ENCODE assay signal across 8 mouse cellular contexts in the genomic region with DNA sequence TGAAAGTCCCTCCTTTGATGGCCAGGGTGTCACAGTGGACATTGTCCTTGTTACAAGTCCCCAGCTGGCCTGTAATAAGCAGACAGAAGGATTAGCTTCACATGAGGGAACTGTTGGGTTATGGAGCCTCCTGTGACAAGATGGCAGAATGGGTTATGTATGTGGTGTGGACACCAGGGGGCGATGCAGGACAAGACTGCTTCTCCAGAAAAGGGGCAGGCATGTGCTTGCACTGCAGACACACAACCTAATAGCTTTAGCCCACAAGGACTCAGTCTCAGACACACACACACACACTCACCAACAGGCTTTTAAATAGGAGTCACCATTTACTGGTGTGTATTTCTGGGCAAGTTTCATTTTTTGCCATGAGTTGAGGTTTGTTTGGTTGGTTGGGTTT. TPM values are rescaled to one million over a fixed set of nuclear protein-coding genes. Genes with fewer than 3 reads are reported as not detected.
DNase-seq lines count a peak whose midpoint lies in the region; ATAC-seq lines count a peak whose summit lies in the region.

No protein-coding gene starts in this region.

- peaks cover 4% of the 10 kb centered on the region; the same call in 1 of the 2 replicates for H3K9me3 ChIP-seq in intestine, embryonic 14.5 days (ENCODE audit: control insufficient read depth, low read length)
- H3K9me3 ChIP-seq in intestine, embryonic 16.5 days (ENCODE audit: control insufficient read depth, low read length), result no peaks in the 10 kb centered on the region
- peaks cover 6% of the 10 kb centered on the region; the same call in 1 of the 2 replicates for H3K9me3 ChIP-seq in embryonic facial prominence, embryonic 14.5 days (ENCODE audit: control insufficient read depth, low read length)

- H3K36me3 ChIP-seq in intestine, embryonic 14.5 days (ENCODE audit: control insufficient read depth, insufficient read depth, low read length), result no peaks in the 10 kb centered on the region
- no peaks in the 10 kb centered on the region for H3K36me3 ChIP-seq in intestine, embryonic 16.5 days (ENCODE audit: control insufficient read depth, insufficient read depth, low read length)
- H3K36me3 ChIP-seq in embryonic facial prominence, embryonic 14.5 days (ENCODE audit: control insufficient read depth, insufficient read depth, low read length), result no peaks in the 10 kb centered on the region

- H3K4me1 ChIP-seq in intestine, embryonic 14.5 days (replicated peaks; ENCODE audit: control insufficient read depth, insufficient read depth, low read length), result no peaks in the 10 kb centered on the region
- no peaks in the 10 kb centered on the region for H3K4me1 ChIP-seq in intestine, embryonic 16.5 days (ENCODE audit: control insufficient read depth, insufficient read depth, low read length)
- H3K4me1 ChIP-seq in embryonic facial prominence, embryonic 14.5 days (ENCODE audit: control insufficient read depth, insufficient read depth, low read length), result no peaks in the 10 kb centered on the region

- no peak overlapping the region for H3K4me2 ChIP-seq in intestine, embryonic 14.5 days (ENCODE audit: low read length)
- no peak overlapping the region for H3K4me2 ChIP-seq in intestine, embryonic 16.5 days (ENCODE audit: low read depth, low read length)
- H3K4me2 ChIP-seq in embryonic facial prominence, embryonic 14.5 days (ENCODE audit: low read depth, low read length), result no peak overlapping the region

- no peak for ATAC-seq in intestine, embryonic 14.5 days (replicated peaks; ENCODE audit: low FRiP score, low TSS enrichment, low read depth)
- no peak for ATAC-seq in intestine, embryonic 16.5 days
- no peak for ATAC-seq in embryonic facial prominence, embryonic 14.5 days (ENCODE audit: low read depth)
- peak; percentile 80 for ATAC-seq in megakaryocyte-erythroid progenitor cell, adult 5-6 weeks (replicated peaks; ENCODE audit: low FRiP score, low TSS enrichment, poor library complexity, severe bottlenecking)
- ATAC-seq in activated CD4-positive, CD25-positive, alpha-beta regulatory T cell, adult 4 months, result no peak

- peak; percentile 68 for DNase-seq in intestine, embryonic 14.5 days (ENCODE audit: low spot score)
- peak; percentile 30 for DNase-seq in CD4-positive helper T cell, adult 2 months (ENCODE audit: low read depth, low spot score)
- peak; percentile 19 to 35 for DNase-seq in adrenal gland, adult 18-20 months (ENCODE audit: low spot score in 2 of 2)
- DNase-seq in embryonic facial prominence, embryonic 14.5 days (ENCODE audit: low spot score), result peak; percentile 51
- peak; percentile 67 for DNase-seq in kidney, postnatal 10 days

- no peaks in the 10 kb centered on the region for H3K27me3 ChIP-seq in intestine, embryonic 14.5 days (replicated peaks; ENCODE audit: control insufficient read depth, insufficient read depth, low read length)
- H3K27me3 ChIP-seq in intestine, embryonic 16.5 days (replicated peaks; ENCODE audit: control insufficient read depth, insufficient read depth, low read length), result no peaks in the 10 kb centered on the region
- H3K27me3 ChIP-seq in embryonic facial prominence, embryonic 14.5 days (replicated peaks; ENCODE audit: control insufficient read depth, insufficient read depth, low read length), result no peaks in the 10 kb centered on the region

- H3K9ac ChIP-seq in intestine, embryonic 14.5 days (ENCODE audit: low read length), result no peak overlapping the region
- no peak overlapping the region for H3K9ac ChIP-seq in intestine, embryonic 16.5 days (ENCODE audit: low read depth, low read length)
- no peak overlapping the region for H3K9ac ChIP-seq in embryonic facial prominence, embryonic 14.5 days (ENCODE audit: low read depth, low read length)

- no peak overlapping the region for H3K4me3 ChIP-seq in intestine, embryonic 14.5 days (ENCODE audit: low read depth, low read length)
- H3K4me3 ChIP-seq in intestine, embryonic 16.5 days (ENCODE audit: low read length), result no peak overlapping the region
- H3K4me3 ChIP-seq in embryonic facial prominence, embryonic 14.5 days (ENCODE audit: low read depth, low read length), result no peak overlapping the region

- WGBS in intestine, embryonic 14.5 days, result 9% methylated on average over 1 of the region's 1 CpGs
- WGBS in intestine, embryonic 16.5 days, result 0% methylated on average over 1 of the region's 1 CpGs
- WGBS in embryonic facial prominence, embryonic 14.5 days, result 0% methylated on average over 1 of the region's 1 CpGs

- H3K27ac ChIP-seq in intestine, embryonic 14.5 days (ENCODE audit: low read depth), result no peak overlapping the region
- no peak overlapping the region for H3K27ac ChIP-seq in intestine, embryonic 16.5 days (ENCODE audit: low read length)
- no peak overlapping the region for H3K27ac ChIP-seq in embryonic facial prominence, embryonic 14.5 days (replicated peaks; ENCODE audit: low read depth, low read length)

RNA-seq across cellular contexts. Expression of gene Ces3b, which starts 16.8 kb away (rescaled TPM):
- not detected in 2 replicates for polyA plus RNA-seq in intestine, embryonic 14.5 days (2014; fragmentation: Nextera tagmentation; extraction: Ambion mirVana)
- polyA plus RNA-seq in intestine, embryonic 16.5 days (2015; fragmentation: Nextera tagmentation; extraction: Ambion mirVana), result not detected in 2 replicates
- total RNA-seq in adrenal gland, adult 18-20 months (2021), result not detected
- polyA plus RNA-seq in embryonic facial prominence, embryonic 14.5 days (2014; fragmentation: Nextera tagmentation; extraction: Ambion mirVana), result not detected in 2 replicates
- not detected in 2 replicates for total RNA-seq in megakaryocyte-erythroid progenitor cell, adult 5-6 weeks (2014; fragmentation: Nextera tagmentation)
- total RNA-seq in megakaryocyte-erythroid progenitor cell, adult 5-6 weeks (2017), result not detected in 2 replicates
- not detected for polyA plus RNA-seq in activated CD4-positive, CD25-positive, alpha-beta regulatory T cell, adult 4 months (2017; shearing (Covaris generic))

RNA-seq across cellular contexts. Expression of gene Ces3a, which starts 18.4 kb away (rescaled TPM):
- not detected in 2 replicates for polyA plus RNA-seq in intestine, embryonic 14.5 days (2014; fragmentation: Nextera tagmentation; extraction: Ambion mirVana)
- not detected in 2 replicates for polyA plus RNA-seq in intestine, embryonic 16.5 days (2015; fragmentation: Nextera tagmentation; extraction: Ambion mirVana)
- under 1 TPM in 1 of 2 experiments, not detected in 1; 0.27 TPM for total RNA-seq in adrenal gland, adult 18-20 months (2021)
- not detected in 2 replicates for polyA plus RNA-seq in embryonic facial prominence, embryonic 14.5 days (2014; fragmentation: Nextera tagmentation; extraction: Ambion mirVana)
- not detected in 2 replicates for total RNA-seq in megakaryocyte-erythroid progenitor cell, adult 5-6 weeks (2014; fragmentation: Nextera tagmentation)
- not detected in 2 replicates for total RNA-seq in megakaryocyte-erythroid progenitor cell, adult 5-6 weeks (2017)
- not detected for polyA plus RNA-seq in activated CD4-positive, CD25-positive, alpha-beta regulatory T cell, adult 4 months (2017; shearing (Covaris generic))
